Mouse (Mus musculus) testis, adult 2 months (tissue): ENCODE results near the gene Zfp281.

ENCODE experiments used
- CTCF ChIP-seq: fragments of 200-500 bp; IDR thresholded peaks from 2 replicates; pipeline ENCODE4 v1.5.1; 2012; ENCODE audit warnings: low read depth, mild to moderate bottlenecking, inconsistent platforms, low read length, moderate library complexity; ENCODE audit not compliant: control insufficient read depth, insufficient read depth, insufficient replicate concordance
- POLR2A ChIP-seq: fragments of 200-500 bp; IDR thresholded peaks from 2 replicates; pipeline ENCODE4 v1.6.1; 2012; ENCODE audit warnings: low read depth, mild to moderate bottlenecking, inconsistent platforms, low read length, moderate library complexity; ENCODE audit not compliant: control insufficient read depth

DNA sequence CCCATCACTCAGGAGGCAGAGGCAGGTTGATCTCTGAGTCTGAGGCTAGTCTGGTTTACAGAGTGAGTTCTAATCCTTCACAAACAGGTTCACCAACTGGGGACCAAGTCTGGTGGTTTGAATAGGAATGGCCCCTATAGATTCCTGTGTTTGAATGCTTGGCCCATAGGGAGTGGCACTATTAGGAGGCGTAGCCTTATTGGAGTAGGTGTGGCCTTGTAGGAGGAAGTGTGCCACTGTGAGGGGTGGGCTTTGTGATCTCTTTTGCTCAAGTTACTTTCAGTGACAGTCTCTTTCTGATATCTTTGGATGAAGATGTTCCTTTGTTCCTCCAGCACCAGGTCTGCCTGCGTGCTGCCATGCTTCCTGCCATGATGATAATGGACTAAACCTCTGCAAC lies 32.0 kb upstream of the Zfp281 start:
- TF ChIP-seq CTCF (no peak), POLR2A (no peak)
